Mouse (Mus musculus): Measurements from ENCODE around the gene Ptpdc1.
A peak's percentile ranks its signal among the peaks of the same experiment; 100 is the strongest.

Ptpdc1 gene

DNA sequence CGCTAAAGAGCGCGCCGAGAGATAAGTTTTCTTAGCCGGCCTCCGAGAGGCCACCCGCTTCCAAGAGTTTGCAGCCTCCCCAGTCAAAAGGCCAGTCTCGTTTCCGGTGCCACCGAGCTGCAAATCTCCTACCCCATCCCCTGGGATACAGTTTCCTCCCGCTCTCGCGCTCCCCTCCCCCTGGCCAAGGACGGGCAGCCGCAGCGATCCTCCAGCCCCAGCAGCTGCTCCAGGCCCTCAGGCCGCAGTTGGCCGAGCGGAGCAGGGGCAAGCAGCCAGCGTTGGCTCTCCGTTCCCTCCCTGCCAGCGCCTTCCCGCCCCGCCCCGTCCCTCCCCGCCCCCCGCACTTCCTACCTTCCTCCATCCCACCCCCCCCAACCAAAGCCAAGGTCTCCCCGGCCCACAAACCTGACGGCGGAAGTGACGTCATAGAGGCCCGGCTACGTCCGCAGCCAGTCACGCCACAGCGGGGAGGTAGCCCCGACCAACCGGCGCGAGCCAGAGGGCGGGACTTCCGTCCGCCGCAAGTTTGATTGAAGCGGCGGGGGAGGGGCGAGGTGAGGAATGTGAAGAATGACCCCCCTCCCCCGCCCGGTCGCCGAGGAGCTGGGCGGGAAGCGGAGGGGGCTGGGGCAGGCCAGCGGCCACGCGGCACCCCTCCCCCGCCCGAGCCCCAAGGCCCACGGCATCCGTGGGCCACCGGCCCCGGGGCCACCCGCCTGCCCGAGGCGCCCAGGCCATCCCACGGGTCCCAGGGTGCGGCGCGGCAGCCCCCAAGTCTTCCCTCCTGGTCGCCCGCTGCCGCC, 79.8 kb downstream of the Ptpdc1 start:
- peak; percentile 96 for DNase-seq

DNA sequence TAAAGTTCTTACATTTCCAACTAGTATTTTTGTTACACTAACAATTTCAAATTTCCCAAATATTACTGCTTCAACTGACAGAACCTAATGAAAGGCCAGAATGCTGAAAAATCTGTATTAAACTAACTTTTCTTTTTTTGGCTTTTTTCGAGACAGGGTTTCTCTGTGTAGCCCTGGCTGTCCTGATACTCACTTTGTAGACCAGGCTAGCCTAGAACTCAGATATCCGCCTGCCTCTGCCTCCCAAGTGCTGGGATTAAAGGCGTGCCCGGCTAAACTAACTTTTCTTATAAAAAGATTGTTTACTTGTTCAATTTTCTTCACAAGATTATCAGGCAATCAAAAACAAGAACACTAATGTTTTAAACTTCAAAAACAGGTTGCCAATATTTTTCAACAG, 80.6 kb downstream of the Ptpdc1 start:
- no peak for DNase-seq

DNA sequence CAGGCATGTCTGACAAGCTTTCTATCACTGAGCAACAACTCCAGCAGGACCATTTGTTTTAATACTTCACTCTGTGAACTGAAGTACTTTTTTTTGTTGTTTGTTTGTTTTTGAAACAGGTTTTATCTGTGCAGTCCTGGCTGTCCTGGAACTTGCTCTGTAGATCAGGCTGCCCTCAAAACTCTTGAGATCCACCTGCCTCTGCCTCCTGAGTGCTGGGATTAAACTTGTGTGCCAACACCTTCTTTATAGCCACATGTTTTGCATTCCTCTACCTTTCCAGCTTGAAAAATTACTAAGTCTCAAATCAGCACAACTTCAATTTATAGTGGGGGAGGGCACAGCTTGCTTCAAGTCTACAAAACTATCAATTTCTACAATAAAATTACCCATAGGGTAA, 81.1 kb downstream of the Ptpdc1 start:
- no peak for DNase-seq

DNA sequence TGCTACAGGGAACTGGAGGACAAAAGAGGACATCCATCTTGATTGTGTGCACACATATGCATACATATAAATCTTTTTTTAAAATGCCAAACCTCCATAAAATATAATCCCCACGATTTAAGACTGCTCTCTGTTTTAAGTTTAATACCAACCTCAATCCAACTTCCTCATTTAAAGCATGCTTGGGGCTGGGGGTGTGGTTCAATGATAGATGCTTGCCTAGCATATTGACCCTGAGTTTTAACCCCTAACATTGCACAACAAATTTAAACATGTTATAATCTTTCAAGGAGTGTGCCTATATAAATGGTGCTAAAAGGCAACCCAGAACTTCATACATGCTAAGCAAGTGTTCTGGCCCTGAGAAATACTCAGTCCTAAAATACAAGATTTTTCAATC, 85.0 kb downstream of the Ptpdc1 start:
- no peak for DNase-seq

DNA sequence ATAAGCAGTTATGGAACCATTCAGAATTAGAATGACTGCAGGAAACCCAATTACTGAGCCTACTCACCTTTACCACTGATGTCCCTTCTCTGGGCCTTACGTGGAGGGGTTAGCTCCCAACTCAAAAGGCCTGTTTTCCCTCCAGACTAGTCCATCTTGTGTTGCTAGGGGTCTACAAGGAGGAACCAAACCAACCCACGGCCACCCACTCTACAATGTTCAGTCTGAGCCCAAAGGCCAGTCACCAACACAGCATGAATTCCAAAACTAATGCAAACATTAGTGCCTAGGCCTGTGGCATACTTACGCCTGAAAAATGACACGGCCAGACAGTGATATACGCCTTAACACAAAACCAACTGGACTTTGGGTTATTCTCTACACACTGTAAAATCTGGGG, 92.0 kb downstream of the Ptpdc1 start:
- DNase-seq: no peak

DNA sequence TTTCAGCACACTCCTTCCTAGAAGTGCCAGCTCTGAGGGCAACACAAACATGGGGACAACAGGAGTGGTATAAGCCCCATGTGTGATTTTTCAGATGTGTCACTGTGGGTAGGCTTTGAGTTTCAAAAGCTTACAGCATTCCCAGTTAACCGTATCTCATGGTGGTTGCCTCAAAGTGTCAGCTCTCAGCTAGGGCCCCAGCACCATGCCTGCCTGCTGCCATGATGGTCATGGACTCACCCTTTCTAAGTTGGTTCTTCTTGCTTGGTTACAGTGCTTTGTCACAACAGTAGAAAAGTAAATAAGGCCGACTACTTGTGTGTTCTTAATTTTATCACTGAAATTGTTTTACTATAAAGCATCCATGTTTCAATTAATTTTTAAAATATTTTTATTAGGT, 94.0 kb downstream of the Ptpdc1 start:
- no peak for DNase-seq

DNA sequence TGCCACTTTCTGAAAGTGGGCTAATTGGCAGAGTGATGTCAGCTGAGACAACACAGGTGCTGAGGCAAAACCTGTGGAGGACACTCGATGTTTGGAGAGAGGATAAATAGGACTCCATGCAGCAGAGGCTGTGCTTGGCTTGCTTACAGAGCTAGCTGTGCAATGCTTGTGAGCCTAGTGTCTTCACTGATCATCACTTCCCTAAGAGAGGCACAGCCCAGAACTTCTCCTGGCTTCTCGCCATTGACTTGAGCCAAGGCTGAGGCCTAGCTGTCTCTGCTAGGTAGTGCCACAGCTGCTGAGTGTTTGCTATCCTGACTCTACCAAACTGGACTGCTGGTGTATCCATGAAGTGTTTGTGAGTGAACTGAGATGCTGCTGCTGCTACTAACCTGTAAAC, 94.8 kb downstream of the Ptpdc1 start:
- DNase-seq: no peak

DNA sequence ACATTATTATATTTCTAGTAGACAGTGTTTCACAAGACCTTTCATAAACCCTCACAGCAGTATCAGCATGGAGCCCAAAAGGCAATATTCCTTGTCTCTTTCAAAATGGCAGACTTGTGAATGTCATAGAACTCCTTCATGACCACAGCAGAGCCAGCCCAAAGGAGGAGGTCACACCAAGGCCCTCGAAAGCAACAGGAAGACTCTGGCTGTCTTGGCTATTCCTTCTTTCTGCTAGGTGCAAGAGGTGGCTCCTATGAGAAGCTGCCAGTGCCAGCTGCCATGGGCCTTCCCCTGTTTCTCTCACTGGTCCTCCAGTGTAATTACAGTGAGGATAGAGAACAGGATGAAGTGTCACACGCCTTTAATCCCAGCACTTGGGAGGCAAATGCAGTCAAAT, 96.4 kb downstream of the Ptpdc1 start:
- no peak for DNase-seq

DNA sequence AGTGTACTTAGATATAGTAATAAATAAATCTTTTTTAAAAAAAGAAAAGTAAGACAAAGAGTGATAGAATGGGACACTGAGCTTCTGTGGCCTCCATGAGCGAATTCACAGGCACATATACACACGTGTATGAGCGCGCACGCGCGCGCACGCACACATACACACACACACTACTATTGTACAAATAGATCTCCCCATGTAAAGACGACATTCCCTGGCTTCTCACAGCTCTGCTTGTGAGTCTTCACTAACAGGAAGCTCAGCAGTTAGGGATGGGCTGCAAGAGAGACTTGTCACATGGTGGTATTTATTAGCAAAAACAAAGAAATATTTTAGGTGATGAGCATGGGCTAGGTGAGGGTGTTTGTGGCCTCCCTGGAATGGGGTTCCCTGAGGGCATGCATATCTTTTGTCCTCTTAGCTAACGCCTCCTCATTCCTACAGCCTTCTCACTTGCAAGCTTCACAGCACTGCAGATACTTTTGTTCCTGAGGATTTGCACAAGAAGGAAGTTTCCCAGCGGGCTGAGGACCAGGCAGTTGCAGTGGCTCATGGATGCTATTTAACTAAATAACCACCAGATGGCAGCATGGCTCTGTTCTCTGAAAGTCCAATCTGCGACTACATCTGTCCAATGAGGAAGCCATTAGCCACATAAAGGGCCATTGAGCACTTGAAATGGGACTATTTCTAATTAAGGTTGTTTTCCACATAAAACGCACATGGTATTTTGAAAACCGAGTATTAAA, 97.2 kb downstream of the Ptpdc1 start:
- DNase-seq: peak; percentile 49

All from thymus, postnatal 25 days (tissue).